24 mouse cellular contexts compared by ENCODE assay signal in genomic region chr12:32163706-32164105, GRCm38 (mm10). TPM values are rescaled to one million over a fixed set of nuclear protein-coding genes. Genes with fewer than 3 reads are reported as not detected.
DNase-seq lines count a peak whose midpoint lies in the region; ATAC-seq lines count a peak whose summit lies in the region.
"Had no signal": no experiment of that assay in that cellular context is flagged by ENCODE, and none has a peak within 500 bp of the region (broad histone marks: within the 10 kb centered on the region; RNA-seq: fewer than 3 reads in every experiment).

No protein-coding gene starts in this region.

- H3K9me3 ChIP-seq in forebrain, embryonic 10.5 days, result no peaks in the 10 kb centered on the region
- H3K9me3 ChIP-seq: embryonic facial prominence, embryonic 10.5 days; forebrain, embryonic 12.5 days; hindbrain, embryonic 12.5 days; liver, embryonic 12.5 days; lung, embryonic 15.5 days; neural tube, embryonic 13.5 days had no signal

- H3K27ac ChIP-seq in forebrain, embryonic 10.5 days, result no peak overlapping the region
- H3K27ac ChIP-seq: embryonic facial prominence, embryonic 10.5 days; forebrain, embryonic 12.5 days; gastrocnemius, adult 2 months; heart, adult 2 months; hindbrain, embryonic 12.5 days; left cerebral cortex, adult 2 months; liver, embryonic 12.5 days; lung, embryonic 15.5 days; neural tube, embryonic 13.5 days had no signal

- H3K4me1 ChIP-seq in forebrain, embryonic 10.5 days, result peaks cover 6% of the 10 kb centered on the region
- H3K4me1 ChIP-seq: hindbrain, embryonic 12.5 days; liver, embryonic 12.5 days; lung, embryonic 15.5 days had no signal

- peak; percentile 69 to 81 for ATAC-seq in hematopoietic stem cell, adult 5-6 weeks (replicated peaks in 1 of 2; ENCODE audit: insufficient read depth in 1 of 2, low FRiP score in 2 of 2, low TSS enrichment in 1 of 2, low read depth in 1 of 2, poor library complexity in 2 of 2, severe bottlenecking in 2 of 2)
- ATAC-seq: CD4-positive, CD25-positive, alpha-beta regulatory T cell, adult 4 months; inflammation-experienced regulatory T-cells, adult 6 months; liver, embryonic 12.5 days had no signal

- WGBS in forebrain, embryonic 10.5 days, result 88% methylated on average over 2 of the region's 2 CpGs

- DNase-seq in 416B (ENCODE audit: low read depth), result peak; percentile 92
- peak; percentile 69 for DNase-seq in A20 (ENCODE audit: low read depth, low spot score)
- peak; percentile 28 to 36 for DNase-seq in natural killer cell, adult 2 months (ENCODE audit: low spot score in 2 of 2)
- DNase-seq in forebrain, embryonic 10.5 days (ENCODE audit: extremely low spot score, low spot score), result no peak
- no peak for DNase-seq in cerebellum, postnatal 4 days (ENCODE audit: low spot score in 2 of 2)
- DNase-seq in kidney, postnatal 36 days, result no peak
- DNase-seq: cerebellum, adult 2 months; cerebellum, postnatal 36 days; gastrocnemius, adult 2 months; heart, adult 2 months; kidney, adult 8-10 months; kidney, postnatal 25 days; spleen, adult 18-20 months; thymus, adult 18-20 months had no signal

- no peak overlapping the region for H3K4me3 ChIP-seq in forebrain, embryonic 10.5 days
- H3K4me3 ChIP-seq: embryonic facial prominence, embryonic 10.5 days; forebrain, embryonic 12.5 days; gastrocnemius, adult 2 months; heart, adult 2 months; hindbrain, embryonic 12.5 days; left cerebral cortex, adult 2 months; liver, embryonic 12.5 days; lung, embryonic 15.5 days; neural tube, embryonic 13.5 days had no signal

- peaks cover 16% of the 10 kb centered on the region for H3K27me3 ChIP-seq in forebrain, embryonic 10.5 days (ENCODE audit: poor library complexity, severe bottlenecking)
- H3K27me3 ChIP-seq: forebrain, embryonic 12.5 days; lung, embryonic 15.5 days; neural tube, embryonic 13.5 days had no signal

- no peaks in the 10 kb centered on the region for H3K36me3 ChIP-seq in forebrain, embryonic 10.5 days (replicated peaks)
- H3K36me3 ChIP-seq: embryonic facial prominence, embryonic 10.5 days; forebrain, embryonic 12.5 days; hindbrain, embryonic 12.5 days; liver, embryonic 12.5 days; lung, embryonic 15.5 days; neural tube, embryonic 13.5 days had no signal

RNA-seq across cellular contexts. Expression of gene Pik3cg, which starts 44.8 kb away (rescaled TPM):
- 53.0 and 68.8 TPM in 2 replicates for total RNA-seq in hematopoietic stem cell, adult 5-6 weeks (2017)
- 0.62 and 0.69 TPM in 2 replicates for polyA plus RNA-seq in forebrain, embryonic 10.5 days (2016; fragmentation: Nextera tagmentation; extraction: Ambion mirVana)

Comparison
In these comparisons a context has a peak if more than half of its experiments do, and no peak if none do; other contexts are left out.
1. DNase-seq: peak in 416B (single experiment), A20 (single experiment) and natural killer cell, adult 2 months (2 of 2); none in forebrain, embryonic 10.5 days (single experiment), cerebellum, postnatal 4 days (0 of 2) and kidney, postnatal 36 days (0 of 2).